Mouse (Mus musculus) left cerebral cortex, postnatal 14 days (tissue): ENCODE results near the gene Phyhd1. TPM values are rescaled to one million over a fixed set of nuclear protein-coding genes. Genes with fewer than 3 reads are reported as not detected.

ENCODE experiments used
- DNase-seq, 2 experiments: peaks; one replicate each; pipeline ENCODE4 v3.0.0; 2021 to 2022; ENCODE audit warnings: low spot score in 2 of 2, mixed read lengths in 1 of 2
- intact Hi-C: fragments of 180-260 bp; cut with DNase I; formaldehyde crosslinking; loops from one replicate; pipeline ENCODE4 v1.15.1; 2025
- total RNA-seq, 2 experiments: library from RNA; stranded (reverse); gene quantifications; 2 replicates each; pipeline ENCODE4 v1.2.3; 2021

The Phyhd1 gene
- total RNA-seq, 2 experiments from 2014 or later: 14.1 to 25.7 TPM

- no peak for DNase-seq
- intact Hi-C loops: loop anchor here (5.0 kb wide), 1 partner anchor 102 kb away; no protein-coding TSS in a partner anchor
Measured at GRCm38 (mm10) chr2:30269241-30269990, 3.4 kb downstream of the Phyhd1 start.

DNA sequence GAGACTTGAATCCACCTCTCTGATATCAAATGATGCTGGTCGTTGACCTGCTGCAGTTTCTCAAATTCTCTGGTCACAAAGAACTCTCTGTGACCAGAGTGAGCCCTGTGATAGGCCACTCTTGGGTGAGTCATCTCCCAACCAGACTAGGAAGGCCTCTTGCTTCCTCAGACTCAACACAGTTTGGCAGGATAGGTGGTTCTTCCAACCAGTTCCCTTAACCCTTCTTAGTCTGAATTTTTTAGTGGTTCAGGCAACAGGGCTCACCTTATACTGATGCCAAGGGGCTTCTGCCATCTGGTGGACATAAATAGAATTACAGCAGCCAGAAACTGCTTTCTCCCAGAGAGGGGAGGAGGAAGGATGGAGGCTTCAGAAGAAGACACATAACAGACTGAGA is 4.1 kb downstream of the Phyhd1 start:
- intact Hi-C loops: loop anchor here (10.0 kb wide), 1 partner anchor 75 kb away; no protein-coding TSS in a partner anchor
- peak; percentile 73 to 92 for DNase-seq

DNA sequence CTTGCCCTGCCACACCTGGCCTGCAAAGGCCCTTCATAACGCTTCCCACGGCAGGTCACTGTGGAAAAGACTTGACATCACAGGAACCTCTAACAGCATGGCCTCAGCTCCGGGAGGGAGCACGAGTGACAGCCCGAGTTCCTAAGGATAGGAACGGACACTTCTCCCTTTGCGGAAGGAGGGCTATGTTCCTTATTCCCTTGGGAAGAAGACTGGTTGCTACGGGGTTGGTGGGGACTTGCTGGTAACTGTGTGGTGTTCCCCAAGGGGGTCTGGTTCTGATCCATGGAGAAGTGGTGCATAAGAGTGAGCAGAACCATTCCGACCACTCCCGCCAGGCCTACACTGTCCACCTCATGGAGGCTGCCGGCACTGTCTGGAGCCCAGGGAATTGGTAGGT is 14.7 kb downstream of the Phyhd1 start, which contains the start of gene Gm28038:
TSS of gene Gm28038 (plus strand) at position 301 of the 400 bp plus-strand sequence.
- intact Hi-C loops: no loop called here
- no peak for DNase-seq

DNA sequence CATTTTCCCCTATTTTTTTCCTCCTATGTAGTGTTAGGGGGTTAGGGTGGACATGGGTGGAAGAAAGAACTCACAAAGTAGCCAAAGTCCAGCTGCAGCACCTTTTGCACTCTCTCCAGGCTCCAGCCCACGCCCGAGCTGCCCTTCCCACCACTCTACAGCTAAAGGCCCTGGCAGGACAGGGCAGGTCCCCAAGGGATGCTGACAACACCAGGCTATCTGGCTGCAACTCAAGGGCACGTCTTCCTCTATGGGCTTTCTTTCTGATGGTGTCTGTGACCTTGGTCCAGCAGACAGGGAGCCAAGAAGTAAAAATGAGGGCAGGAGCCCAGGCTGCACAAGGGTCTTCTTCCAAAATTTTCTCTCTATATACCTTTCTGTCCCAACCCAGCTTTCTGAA is 15.6 kb downstream of the Phyhd1 start:
- intact Hi-C loops: no loop called here
- DNase-seq: no peak

GRCm38 (mm10) chr2:30283193-30283592 is 17.2 kb downstream of the Phyhd1 start:
- intact Hi-C loops: no loop called here
- no peak for DNase-seq

- DNase-seq: no peak
- intact Hi-C loops: no loop called here
Measured at GRCm38 (mm10) chr2:30285004-30285403, 19.0 kb downstream of the Phyhd1 start.

DNA sequence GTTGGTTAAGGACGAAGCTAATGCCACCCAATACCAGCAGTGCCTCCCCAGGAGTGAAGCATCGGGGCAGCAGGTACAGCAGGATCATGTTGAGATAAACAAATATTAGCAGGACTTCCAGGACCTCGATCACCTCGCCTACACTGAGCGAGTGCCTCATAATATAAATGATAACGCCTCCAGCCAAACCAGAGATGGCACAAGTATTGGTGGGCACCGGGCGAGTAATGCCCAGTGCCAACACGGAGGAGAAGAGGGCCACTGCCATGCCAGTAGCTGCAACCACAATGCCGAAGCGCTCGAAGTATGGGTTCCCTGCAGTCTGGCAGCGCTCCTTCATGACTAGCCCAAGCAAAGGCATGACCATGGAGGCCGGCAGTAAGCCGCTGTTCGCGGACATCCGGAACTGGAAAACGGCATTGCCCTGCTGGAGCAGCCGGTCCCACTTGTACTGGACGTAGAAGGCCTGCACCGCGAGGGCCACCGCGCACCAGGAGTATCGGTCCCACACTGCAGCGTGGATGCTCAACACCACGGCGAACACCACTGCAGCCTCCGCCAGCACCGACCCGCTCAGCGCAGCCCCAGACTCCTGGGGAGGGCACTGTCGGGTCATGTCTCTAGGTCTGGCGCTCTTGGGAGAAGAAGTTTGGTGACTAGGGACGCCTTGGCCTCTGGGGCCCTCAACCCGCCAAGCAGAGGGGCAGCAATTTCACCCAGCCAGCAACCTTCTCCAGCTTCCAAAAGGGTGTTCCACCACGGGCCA is 19.6 kb downstream of the Phyhd1 start:
- intact Hi-C loops: no loop called here
- peak; percentile 14 to 23 for DNase-seq

- DNase-seq: peak; percentile 95 to 98
- intact Hi-C loops: no loop called here
Measured at GRCm38 (mm10) chr2:30286192-30287026, 20.4 kb downstream of the Phyhd1 start, which contains the start of the genes Dolk and Nup188. TSS of gene Dolk (minus strand) at chr2:30286334. TSS of gene Nup188 (plus strand) at chr2:30286397.

- peak; percentile 19 to 40 for DNase-seq
- intact Hi-C loops: no loop called here
Measured at GRCm38 (mm10) chr2:30287027-30287373, 21.0 kb downstream of the Phyhd1 start.

- intact Hi-C loops: no loop called here
- no peak for DNase-seq
Measured at GRCm38 (mm10) chr2:30299525-30299924, 33.5 kb downstream of the Phyhd1 start.

DNA sequence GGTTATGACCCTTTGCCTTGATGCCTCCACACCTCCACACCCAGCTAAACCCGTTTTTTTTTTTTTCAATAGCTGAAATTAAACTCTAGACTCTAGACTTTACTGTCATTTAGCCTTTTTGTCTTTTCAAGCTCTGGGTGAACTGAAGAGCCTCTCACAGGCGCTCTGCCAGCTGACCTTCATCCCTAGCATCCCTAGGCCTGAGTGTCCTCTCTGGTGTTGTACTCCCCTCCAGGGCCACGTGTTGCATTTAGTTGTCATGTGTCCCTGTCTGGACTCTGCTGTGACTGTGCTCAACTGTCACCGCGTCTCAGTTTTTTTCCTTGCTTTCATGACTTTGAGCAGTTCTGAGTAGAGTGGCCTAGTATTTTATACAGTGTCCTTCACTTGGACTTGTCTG is 34.0 kb downstream of the Phyhd1 start:
- no peak for DNase-seq
- intact Hi-C loops: no loop called here

GRCm38 (mm10) chr2:30306087-30306486 is 40.1 kb downstream of the Phyhd1 start:
- intact Hi-C loops: no loop called here
- DNase-seq: no peak

DNA sequence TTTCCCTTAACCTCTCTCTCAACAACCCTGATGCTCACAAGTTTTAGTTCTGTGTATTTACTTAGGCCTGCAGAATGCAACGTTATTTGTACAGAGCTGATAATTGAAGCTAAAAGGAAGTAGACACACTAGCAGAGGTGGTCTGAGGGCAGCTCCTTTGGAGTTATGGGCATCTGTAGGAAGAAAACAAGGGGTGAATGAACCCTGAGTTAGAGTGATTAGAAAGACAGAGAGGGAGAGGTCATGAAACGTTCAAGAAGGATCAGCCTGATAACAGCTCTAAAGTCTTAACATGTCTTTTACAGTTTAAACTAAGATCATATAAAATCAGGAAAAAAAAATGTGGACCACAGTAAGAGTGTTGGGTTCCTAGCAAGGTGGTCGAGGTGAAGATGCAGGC is 43.3 kb downstream of the Phyhd1 start:
- no peak for DNase-seq
- intact Hi-C loops: no loop called here

DNA sequence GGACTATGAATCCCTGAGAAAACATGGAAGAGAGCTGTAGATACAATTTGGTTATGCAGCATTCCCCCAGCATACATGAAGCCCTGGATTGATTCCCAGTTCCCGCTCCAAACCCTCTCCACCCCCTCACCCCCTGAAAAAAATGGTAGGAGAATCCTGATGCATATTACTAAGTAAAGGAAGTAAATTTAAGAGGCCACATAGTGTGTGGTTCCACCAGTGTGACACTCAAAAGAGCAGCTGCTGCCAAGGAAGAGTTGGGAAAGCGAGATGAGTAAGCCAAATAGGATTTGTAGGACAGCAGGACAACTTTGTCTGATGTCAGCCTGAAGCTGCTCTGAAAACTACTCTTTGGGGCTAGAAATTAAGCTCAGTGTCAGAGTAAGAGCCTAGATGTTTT is 45.5 kb downstream of the Phyhd1 start:
- intact Hi-C loops: no loop called here
- no peak for DNase-seq

- intact Hi-C loops: no loop called here
- DNase-seq: no peak
Measured at GRCm38 (mm10) chr2:30316136-30316535, 50.1 kb downstream of the Phyhd1 start.

GRCm38 (mm10) chr2:30316955-30317354 is 51.0 kb downstream of the Phyhd1 start:
- intact Hi-C loops: no loop called here
- no peak for DNase-seq

- DNase-seq: no peak
- intact Hi-C loops: no loop called here
Measured at GRCm38 (mm10) chr2:30319260-30319659, 53.3 kb downstream of the Phyhd1 start.

DNA sequence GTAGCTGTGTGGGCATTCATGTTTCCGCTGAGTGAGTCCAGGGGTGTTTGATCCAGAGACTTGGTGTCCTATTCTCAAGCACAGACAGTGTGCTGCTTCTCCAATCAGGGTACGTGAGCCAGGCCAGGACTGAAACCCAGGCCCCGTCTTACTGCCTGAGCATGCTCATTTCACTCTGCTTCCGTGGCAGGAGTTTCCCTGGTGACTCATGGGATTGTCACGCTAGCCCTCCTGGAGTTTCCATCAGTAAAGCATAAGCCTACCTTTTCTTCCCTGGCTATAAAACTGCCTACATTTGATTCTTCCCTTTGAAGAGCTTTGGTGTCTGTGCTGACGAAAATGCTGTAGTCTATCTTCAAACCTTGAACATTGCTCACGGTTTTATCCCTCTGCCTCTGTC is 57.1 kb downstream of the Phyhd1 start:
- DNase-seq: no peak
- intact Hi-C loops: loop anchor here (10.0 kb wide), 1 partner anchor 398 kb away; no protein-coding TSS in a partner anchor

DNA sequence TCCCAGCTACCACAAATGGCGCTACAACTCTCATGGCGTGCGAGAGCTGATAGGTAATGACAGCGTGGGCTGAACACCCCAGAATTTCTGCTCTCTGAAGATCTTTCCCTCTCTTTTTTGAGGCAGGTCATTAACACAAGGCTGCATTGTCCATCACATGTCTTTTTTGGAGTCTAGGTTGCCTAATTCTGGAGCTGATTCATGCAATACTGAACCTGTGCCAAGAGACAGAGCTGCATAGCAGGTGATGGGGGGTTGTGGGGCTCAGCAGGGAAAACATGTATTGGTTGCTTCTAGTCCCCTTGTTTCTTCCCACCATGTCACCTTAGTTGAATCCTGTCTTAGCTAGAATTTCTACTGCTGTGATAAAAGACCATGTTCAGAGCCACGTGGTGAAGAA is 59.3 kb downstream of the Phyhd1 start:
- DNase-seq: no peak
- intact Hi-C loops: loop anchor here (10.0 kb wide), 1 partner anchor 400 kb away; no protein-coding TSS in a partner anchor

GRCm38 (mm10) chr2:30327276-30327675 is 61.3 kb downstream of the Phyhd1 start:
- DNase-seq: no peak
- intact Hi-C loops: loop anchor here (10.0 kb wide), 1 partner anchor 402 kb away; no protein-coding TSS in a partner anchor
